Mouse (Mus musculus) neural tube, embryonic 12.5 days (tissue): Measurements from ENCODE around the gene Igf2bp1. TPM values are rescaled to one million over a fixed set of nuclear protein-coding genes. Genes with fewer than 3 reads are reported as not detected.

Experiments used
- ATAC-seq: fragments of 200-750 bp; cut with Nextera tagmentation; 2 replicates; pipeline ENCODE4 v1.8.0; 2017; ENCODE audit warnings: low read depth, mild to moderate bottlenecking, moderate TSS enrichment, moderate library complexity; ENCODE audit not compliant: low FRiP score
- H3K27ac ChIP-seq: fragments of 300-500 bp; sonication (generic); 2 replicates; pipeline ENCODE4 v1.5.1; 2016
- H3K27me3 ChIP-seq: fragments of 300-500 bp; sonication (generic); replicated peaks from 2 replicates; pipeline ENCODE4 v1.6.1; 2016; ENCODE audit warnings: mild to moderate bottlenecking
- H3K36me3 ChIP-seq: fragments of 300-500 bp; sonication (generic); 2 replicates; pipeline ENCODE4 v1.6.1; 2016; ENCODE audit warnings: mild to moderate bottlenecking
- H3K4me1 ChIP-seq: fragments of 300-500 bp; sonication (generic); 2 replicates; pipeline ENCODE4 v1.6.1; 2016
- H3K4me2 ChIP-seq: fragments of 300-500 bp; sonication (generic); replicated peaks from 2 replicates; pipeline ENCODE4 v1.6.1; 2016; ENCODE audit warnings: mild to moderate bottlenecking
- H3K4me3 ChIP-seq: fragments of 300-500 bp; sonication (generic); 2 replicates; pipeline ENCODE4 v1.5.1; 2016
- H3K9ac ChIP-seq: fragments of 300-500 bp; sonication (generic); 2 replicates; pipeline ENCODE4 v1.6.1; 2016; ENCODE audit warnings: mild to moderate bottlenecking
- H3K9me3 ChIP-seq: fragments of 300-500 bp; sonication (generic); 2 replicates; pipeline ENCODE4 v1.6.1; 2016; ENCODE audit warnings: mild to moderate bottlenecking
- WGBS: fragments of 180-500 bp; shearing (Covaris S2); methylation state at CpG from one replicate; pipeline ENCODE4 v1.1.7; 2016; 5-methylcytosine and 5-hydroxymethylcytosine counted together
- polyA plus RNA-seq: library from polyadenylated mRNA; unstranded; fragments of >200 nt; fragmentation: Nextera tagmentation; extraction: Ambion mirVana; gene quantifications from 2 replicates; pipeline ENCODE4 v1.2.1, GENCODE M21; 2016

The Igf2bp1 gene
- polyA plus RNA-seq, 1 experiment from 2014 or later = 57.1 TPM

- Histone ChIP-seq H3K9me3 (no peaks in the 10 kb centered on the region), H3K9ac (peak overlapping the region; percentile 82; the same call in 1 of the 2 replicates), H3K4me2 (peak overlapping the region; percentile 98), H3K27me3 (no peaks in the 10 kb centered on the region), H3K4me1 (peaks cover 9% of the 10 kb centered on the region), H3K36me3 (peaks cover 6% of the 10 kb centered on the region), H3K27ac (no peak overlapping the region), H3K4me3 (peak overlapping the region; percentile 75)
- WGBS = 51% methylated on average over 8 of the region's 8 CpGs
- ATAC-seq = no peak
Measured at GRCm38 (mm10) chr11:96034116-96034515, 28.4 kb upstream of the Igf2bp1 start.

GRCm38 (mm10) chr11:96033264-96033663 is 27.5 kb upstream of the Igf2bp1 start:
- Histone ChIP-seq H3K27ac (no peak overlapping the region), H3K9me3 (no peaks in the 10 kb centered on the region), H3K4me2 (no peak overlapping the region), H3K9ac (no peak overlapping the region), H3K36me3 (0 out of 2 replicates have a peak, but pooled peaks cover 4% of the 10 kb centered on the region), H3K27me3 (no peaks in the 10 kb centered on the region), H3K4me3 (no peak overlapping the region), H3K4me1 (peaks cover 9% of the 10 kb centered on the region)
- WGBS = 100% methylated on average over 3 of the region's 3 CpGs
- no peak for ATAC-seq

GRCm38 (mm10) chr11:96031701-96032100 is 26.0 kb upstream of the Igf2bp1 start:
- Histone ChIP-seq H3K4me3 (no peak overlapping the region), H3K4me2 (no peak overlapping the region), H3K36me3 (no peaks in the 10 kb centered on the region), H3K9me3 (no peaks in the 10 kb centered on the region), H3K4me1 (peaks cover 9% of the 10 kb centered on the region), H3K9ac (no peak overlapping the region), H3K27ac (no peak overlapping the region), H3K27me3 (no peaks in the 10 kb centered on the region)
- 83% methylated on average over 2 of the region's 2 CpGs for WGBS
- ATAC-seq = no peak

GRCm38 (mm10) chr11:96030571-96030970 is 24.8 kb upstream of the Igf2bp1 start:
- H3K27me3 ChIP-seq = no peaks in the 10 kb centered on the region
- no peak overlapping the region for H3K4me3 ChIP-seq
- no peak overlapping the region for H3K4me2 ChIP-seq
- no peak overlapping the region for H3K27ac ChIP-seq
- ATAC-seq = no peak
- no peaks in the 10 kb centered on the region for H3K9me3 ChIP-seq
- 89% methylated on average over 3 of the region's 3 CpGs for WGBS
- H3K36me3 ChIP-seq = no peaks in the 10 kb centered on the region
- H3K4me1 ChIP-seq = peaks cover 6% of the 10 kb centered on the region
- no peak overlapping the region for H3K9ac ChIP-seq

- no peaks in the 10 kb centered on the region for H3K9me3 ChIP-seq
- no peaks in the 10 kb centered on the region for H3K4me1 ChIP-seq
- WGBS = 65% methylated on average over 5 of the region's 5 CpGs
- no peak overlapping the region for H3K4me2 ChIP-seq
- ATAC-seq = no peak
- H3K27ac ChIP-seq = no peak overlapping the region
- no peaks in the 10 kb centered on the region for H3K27me3 ChIP-seq
- H3K36me3 ChIP-seq = no peaks in the 10 kb centered on the region
- no peak overlapping the region for H3K9ac ChIP-seq
- no peak overlapping the region for H3K4me3 ChIP-seq
Measured at GRCm38 (mm10) chr11:96028130-96028529, 22.4 kb upstream of the Igf2bp1 start.

- Histone ChIP-seq H3K27me3 (no peaks in the 10 kb centered on the region), H3K4me2 (no peak overlapping the region), H3K9ac (no peak overlapping the region), H3K36me3 (no peaks in the 10 kb centered on the region), H3K9me3 (no peaks in the 10 kb centered on the region), H3K27ac (no peak overlapping the region), H3K4me3 (no peak overlapping the region), H3K4me1 (no peaks in the 10 kb centered on the region)
- ATAC-seq = no peak
- WGBS = 73% methylated on average over 4 of the region's 4 CpGs
Measured at GRCm38 (mm10) chr11:96020622-96021021, 14.9 kb upstream of the Igf2bp1 start.

GRCm38 (mm10) chr11:96017941-96018351 is 12.2 kb upstream of the Igf2bp1 start:
- Histone ChIP-seq H3K4me2 (no peak overlapping the region), H3K36me3 (no peaks in the 10 kb centered on the region), H3K9me3 (no peaks in the 10 kb centered on the region), H3K4me3 (no peak overlapping the region), H3K4me1 (no peaks in the 10 kb centered on the region), H3K27ac (no peak overlapping the region), H3K9ac (no peak overlapping the region), H3K27me3 (no peaks in the 10 kb centered on the region)
- WGBS = 24% methylated on average over 9 of the region's 9 CpGs
- no peak for ATAC-seq

- Histone ChIP-seq H3K4me3 (no peak overlapping the region), H3K9me3 (no peaks in the 10 kb centered on the region), H3K27ac (no peak overlapping the region), H3K9ac (no peak overlapping the region), H3K4me1 (peaks cover 4% of the 10 kb centered on the region), H3K4me2 (no peak overlapping the region), H3K27me3 (no peaks in the 10 kb centered on the region), H3K36me3 (no peaks in the 10 kb centered on the region)
- WGBS = 53% methylated on average over 5 of the region's 5 CpGs
- ATAC-seq = no peak
Measured at GRCm38 (mm10) chr11:96015421-96015820, 9.7 kb upstream of the Igf2bp1 start.

GRCm38 (mm10) chr11:96011982-96012381 is 6.2 kb upstream of the Igf2bp1 start:
- 4% methylated on average over 5 of the region's 8 CpGs for WGBS
- H3K27me3 ChIP-seq = no peaks in the 10 kb centered on the region
- no peaks in the 10 kb centered on the region for H3K9me3 ChIP-seq
- H3K4me3 ChIP-seq = no peak overlapping the region
- H3K9ac ChIP-seq = no peak overlapping the region
- no peak for ATAC-seq
- H3K4me1 ChIP-seq = peaks cover 4% of the 10 kb centered on the region
- H3K4me2 ChIP-seq = peak overlapping the region; percentile 41
- no peaks in the 10 kb centered on the region for H3K36me3 ChIP-seq
- no peak overlapping the region for H3K27ac ChIP-seq

GRCm38 (mm10) chr11:96008827-96009226 is 3.1 kb upstream of the Igf2bp1 start:
- H3K4me3 ChIP-seq = no peak overlapping the region

GRCm38 (mm10) chr11:96007516-96008235 is 1.9 kb upstream of the Igf2bp1 start:
- ATAC-seq = peak; percentile 35; the same call in 1 of the 2 replicates
- no peaks in the 10 kb centered on the region for H3K27me3 ChIP-seq
- H3K27ac ChIP-seq = peak overlapping the region; percentile 95
- under 1% methylated on average over 33 of the region's 33 CpGs for WGBS
- H3K36me3 ChIP-seq = no peaks in the 10 kb centered on the region
- no peaks in the 10 kb centered on the region for H3K9me3 ChIP-seq
- peak overlapping the region; percentile 88 for H3K4me2 ChIP-seq
- H3K9ac ChIP-seq = peak overlapping the region; percentile 97
- H3K4me3 ChIP-seq = peak overlapping the region; percentile 96
- peaks cover 13% of the 10 kb centered on the region for H3K4me1 ChIP-seq

More at GRCm38 (mm10) chr11:96008827-96009226, 3.1 kb upstream of the Igf2bp1 start:
- Histone ChIP-seq H3K27me3 (no peaks in the 10 kb centered on the region), H3K9ac (no peak overlapping the region), H3K27ac (no peak overlapping the region), H3K36me3 (no peaks in the 10 kb centered on the region), H3K4me1 (peaks cover 4% of the 10 kb centered on the region), H3K4me2 (no peak overlapping the region), H3K9me3 (no peaks in the 10 kb centered on the region)
- no peak for ATAC-seq
- WGBS = 0% methylated on average over 1 of the region's 1 CpGs

GRCm38 (mm10) chr11:96006852-96007515 is 1.2 kb upstream of the Igf2bp1 start:
- H3K4me1 ChIP-seq = peaks cover 17% of the 10 kb centered on the region
- peak overlapping the region; percentile 95 for H3K27ac ChIP-seq
- H3K9ac ChIP-seq = peak overlapping the region; percentile 97
- H3K36me3 ChIP-seq = no peaks in the 10 kb centered on the region
- 1% methylated on average over 65 of the region's 67 CpGs for WGBS
- H3K27me3 ChIP-seq = no peaks in the 10 kb centered on the region
- peak; percentile 83 for ATAC-seq
- H3K9me3 ChIP-seq = no peaks in the 10 kb centered on the region
- peak overlapping the region; percentile 96 for H3K4me3 ChIP-seq
- peak overlapping the region; percentile 88 for H3K4me2 ChIP-seq
